Comparison of ENCODE assay signal across 13 mouse cellular contexts in genomic region chr8:80004421-80004820, GRCm38 (mm10).
"Had no signal": no experiment of that assay in that cellular context is flagged by ENCODE, and none has a peak within 500 bp of the region (broad histone marks: within the 10 kb centered on the region; RNA-seq: fewer than 3 reads in every experiment).

No protein-coding gene starts in this region.

- ATAC-seq: midbrain, embryonic 16.5 days had no signal

- DNase-seq: lung, embryonic 14.5 days; lung, postnatal 10 days; lung, postnatal 4 days; midbrain, embryonic 14.5 days; retina, postnatal 1 day; right cerebral cortex, adult 18-20 months; right cerebral cortex, postnatal 25 days; right cerebral cortex, postnatal 4 days; spleen, adult 18-20 months; thymus, adult 18-20 months; thymus, postnatal 14 days; thymus, postnatal 36 days had no signal
